In the genomic region with DNA sequence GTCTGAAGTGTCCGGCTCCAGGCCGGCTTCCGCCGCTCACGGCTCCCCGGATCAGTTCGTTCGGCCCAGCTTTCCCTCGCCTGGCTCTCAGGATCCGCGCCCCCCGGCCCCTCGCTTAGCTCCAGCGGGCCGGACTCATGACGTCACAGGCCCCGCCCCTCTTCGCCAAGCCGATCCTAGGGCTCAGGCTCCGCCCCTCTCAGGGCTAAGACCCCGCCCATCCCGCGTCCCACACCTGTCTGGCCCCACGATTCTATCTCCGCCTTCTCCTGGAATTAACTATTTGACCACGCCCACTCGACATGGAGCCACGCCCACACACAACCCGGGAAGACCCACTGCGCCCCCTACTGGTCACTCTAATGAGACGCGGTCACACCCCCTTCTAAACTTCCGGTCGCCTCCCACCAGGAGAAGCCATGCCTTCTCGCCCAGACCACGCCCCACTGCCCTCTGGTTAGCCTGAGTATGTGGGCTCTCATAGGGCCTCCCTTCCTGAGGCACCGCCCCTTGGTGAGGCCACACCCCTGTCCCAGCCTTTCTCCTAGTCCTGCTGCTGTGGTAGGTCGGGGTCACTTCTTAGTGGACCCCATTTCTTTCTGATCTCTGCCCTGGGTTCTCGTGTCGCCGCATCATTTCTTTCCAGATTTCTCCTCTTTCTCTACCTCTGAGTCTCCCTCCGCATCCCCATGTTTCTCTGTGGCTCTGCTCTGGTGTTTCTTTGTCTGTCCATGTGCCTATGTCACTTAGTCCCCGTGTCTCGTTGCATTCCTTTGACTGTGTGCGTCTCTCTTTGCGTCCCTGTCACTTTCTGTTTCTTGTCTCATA, we compare ENCODE assay signal across 8 mouse cellular contexts. TPM values are rescaled to one million over a fixed set of nuclear protein-coding genes. Genes with fewer than 3 reads are reported as not detected.
A peak's percentile ranks its signal among the peaks of the same experiment; 100 is the strongest.
DNase-seq lines count a peak whose midpoint lies in the region; ATAC-seq and TF ChIP-seq lines count a peak whose summit lies in the region.

No protein-coding gene starts in this region.

- H3K9ac ChIP-seq in heart, embryonic 11.5 days (ENCODE audit: low read depth, low read length) = peak overlapping the region; percentile 94
- peak overlapping the region; percentile 81 for H3K9ac ChIP-seq in kidney, embryonic 16.5 days (replicated peaks; ENCODE audit: low read length)
- H3K9ac ChIP-seq in liver, adult 2 months (ENCODE audit: low read depth, low read length) = peak overlapping the region; percentile 89

- H3K79me2 ChIP-seq in C2C12 (ENCODE audit: control insufficient read depth, insufficient read depth) (no peaks in the 10 kb centered on the region), myocyte (ENCODE audit: control insufficient read depth, insufficient read depth) (no peaks in the 10 kb centered on the region)
- peaks cover 14% of the 10 kb centered on the region; the same call in 1 of the 2 replicates for H3K79me2 ChIP-seq in liver, adult 2 months (ENCODE audit: control insufficient read depth, insufficient read depth, low read length)

- H3K4me1 ChIP-seq in erythroblast, embryonic 14.5 days (ENCODE audit: control insufficient read depth) = peaks cover 51% of the 10 kb centered on the region
- H3K4me1 ChIP-seq in heart, embryonic 11.5 days (ENCODE audit: control insufficient read depth, insufficient read depth, low read length) = peaks cover 49% of the 10 kb centered on the region
- peaks cover 47% of the 10 kb centered on the region for H3K4me1 ChIP-seq in kidney, embryonic 16.5 days (ENCODE audit: insufficient read depth, low read length)
- H3K4me1 ChIP-seq in liver, adult 2 months (ENCODE audit: control insufficient read depth, insufficient read depth, low read length) = peaks cover 16% of the 10 kb centered on the region

- H3K27me3 ChIP-seq in C2C12 (ENCODE audit: control insufficient read depth, insufficient read depth, insufficient read length) (no peaks in the 10 kb centered on the region), myocyte (ENCODE audit: control insufficient read depth, insufficient read depth, insufficient read length) (no peaks in the 10 kb centered on the region)
- peaks cover 10% of the 10 kb centered on the region for H3K27me3 ChIP-seq in erythroblast, embryonic 14.5 days (ENCODE audit: control insufficient read depth)
- H3K27me3 ChIP-seq in heart, embryonic 11.5 days (ENCODE audit: control insufficient read depth, insufficient read depth, low read length) = no peaks in the 10 kb centered on the region
- no peaks in the 10 kb centered on the region for H3K27me3 ChIP-seq in kidney, embryonic 16.5 days (ENCODE audit: insufficient read depth, low read length)
- H3K27me3 ChIP-seq in liver, adult 2 months (ENCODE audit: control insufficient read depth, insufficient read depth, low read length) = no peaks in the 10 kb centered on the region
- no peaks in the 10 kb centered on the region for H3K27me3 ChIP-seq in splenic B cell, adult 2 months (ENCODE audit: control insufficient read depth, insufficient read depth, low read length, poor library complexity, severe bottlenecking)

- peak; percentile 98 for DNase-seq in brain, embryonic 14.5 days (ENCODE audit: low read depth)
- peak; percentile 95 for DNase-seq in liver, adult 2 months (ENCODE audit: extremely low read depth, low read depth, low spot score)
- peak; percentile 74 for DNase-seq in splenic B cell, adult 2 months (ENCODE audit: low read depth, low spot score)

- TF ChIP-seq CTCF in C2C12 (IDR thresholded peaks at IDR 0.05; ENCODE audit: control insufficient read depth, insufficient read depth, insufficient read length) = peak; percentile 76
- TF ChIP-seq CTCF in brain, embryonic 14.5 days (IDR thresholded peaks at IDR 0.05; ENCODE audit: borderline replicate concordance, extremely low read depth, insufficient read depth, insufficient read length) = peak; percentile 93
- peak; percentile 89 for TF ChIP-seq CTCF in liver, adult 2 months (IDR thresholded peaks at IDR 0.05; ENCODE audit: low read depth, low read length)

- under 1% methylated on average over 37 of the region's 46 CpGs for WGBS in heart, embryonic 11.5 days (ENCODE audit: insufficient replicate concordance)
- WGBS in kidney, embryonic 16.5 days = under 1% methylated on average over 46 of the region's 46 CpGs
- under 1% methylated on average over 45 of the region's 46 CpGs for WGBS in liver, adult 2 months

- H3K9me3 ChIP-seq in erythroblast, embryonic 14.5 days (ENCODE audit: control insufficient read depth, low read length) = no peaks in the 10 kb centered on the region; the same call in 1 of the 2 replicates
- no peaks in the 10 kb centered on the region for H3K9me3 ChIP-seq in heart, embryonic 11.5 days (replicated peaks; ENCODE audit: control insufficient read depth, low read length)
- no peaks in the 10 kb centered on the region for H3K9me3 ChIP-seq in kidney, embryonic 16.5 days (ENCODE audit: low read length)

- peak; percentile 90 for ATAC-seq in heart, embryonic 11.5 days (replicated peaks; ENCODE audit: insufficient number of reproducible peaks, low FRiP score, low TSS enrichment)
- ATAC-seq in kidney, embryonic 16.5 days (ENCODE audit: low FRiP score, low TSS enrichment) = peak; percentile 95

- peak; percentile 63; the same call in 1 of the 2 replicates for TF ChIP-seq POLR2A in brain, embryonic 14.5 days (IDR thresholded peaks at IDR 0.05; ENCODE audit: borderline replicate concordance, extremely low read depth, insufficient read depth, insufficient read length, poor library complexity, severe bottlenecking)
- TF ChIP-seq POLR2A in liver, adult 2 months (IDR thresholded peaks at IDR 0.05; ENCODE audit: extremely low read depth, insufficient read depth, low read length) = peak; percentile 65
- peak; percentile 49 for TF ChIP-seq POLR2A in myocyte (IDR thresholded peaks at IDR 0.05; ENCODE audit: insufficient read length, low read depth)

- peak overlapping the region; percentile 42 for H3K4me3 ChIP-seq in C2C12 (ENCODE audit: insufficient read depth, poor library complexity, severe bottlenecking)
- H3K4me3 ChIP-seq in erythroblast, embryonic 14.5 days (replicated peaks) = peak overlapping the region; percentile 69
- H3K4me3 ChIP-seq in heart, embryonic 11.5 days (ENCODE audit: low read depth, low read length) = peak overlapping the region; percentile 85
- H3K4me3 ChIP-seq in kidney, embryonic 16.5 days (ENCODE audit: low read length) = peak overlapping the region; percentile 72
- H3K4me3 ChIP-seq in liver, adult 2 months (ENCODE audit: insufficient read depth, low read depth, low read length) = peak overlapping the region; percentile 84
- H3K4me3 ChIP-seq in myocyte = peak overlapping the region; percentile 63

- H3K79me3 ChIP-seq in C2C12 (ENCODE audit: low read depth) = no peaks in the 10 kb centered on the region

- peak overlapping the region; percentile 96 for H3K4me2 ChIP-seq in heart, embryonic 11.5 days
- H3K4me2 ChIP-seq in kidney, embryonic 16.5 days (replicated peaks; ENCODE audit: low read depth, low read length) = peak overlapping the region; percentile 87
- peak overlapping the region; percentile 92 for H3K4me2 ChIP-seq in myocyte (ENCODE audit: low read depth)

- H3K27ac ChIP-seq in heart, embryonic 11.5 days (ENCODE audit: low read depth, low read length) = peak overlapping the region; percentile 94
- peak overlapping the region; percentile 92 for H3K27ac ChIP-seq in kidney, embryonic 16.5 days (ENCODE audit: low read length)
- peak overlapping the region; percentile 96 for H3K27ac ChIP-seq in liver, adult 2 months (replicated peaks; ENCODE audit: insufficient read depth, low read depth, low read length)

- H3ac ChIP-seq in C2C12 (ENCODE audit: control insufficient read depth, insufficient read length, low read depth) = peak overlapping the region; percentile 92
- peak overlapping the region; percentile 23 for H3ac ChIP-seq in myocyte (ENCODE audit: control insufficient read depth, insufficient read length)

- H3K36me3 ChIP-seq in C2C12 (ENCODE audit: control insufficient read depth, insufficient read depth) (no peaks in the 10 kb centered on the region), myocyte (ENCODE audit: control insufficient read depth, insufficient read depth) (no peaks in the 10 kb centered on the region)
- H3K36me3 ChIP-seq in erythroblast, embryonic 14.5 days (ENCODE audit: control insufficient read depth) = no peaks in the 10 kb centered on the region; the same call in 1 of the 2 replicates
- H3K36me3 ChIP-seq in heart, embryonic 11.5 days (ENCODE audit: control insufficient read depth, insufficient read depth, low read length) = no peaks in the 10 kb centered on the region
- H3K36me3 ChIP-seq in kidney, embryonic 16.5 days (ENCODE audit: insufficient read depth, low read length) = no peaks in the 10 kb centered on the region
- H3K36me3 ChIP-seq in liver, adult 2 months (ENCODE audit: control insufficient read depth, insufficient read depth, low read length) = no peaks in the 10 kb centered on the region
- no peaks in the 10 kb centered on the region for H3K36me3 ChIP-seq in splenic B cell, adult 2 months (ENCODE audit: control insufficient read depth, insufficient read depth, low read length, poor library complexity, severe bottlenecking)

RNA-seq across cellular contexts. Expression of a gene that starts 0.7 kb away (rescaled TPM):
- polyA plus RNA-seq in C2C12 (2012; fragmentation: generic; extraction: Trizol) = 26.7 TPM
- 39.7 and 45.2 TPM in 2 replicates for polyA plus RNA-seq in brain, embryonic 14.5 days (2012; rRNA removed)
- polyA plus RNA-seq in erythroblast, embryonic 14.5 days (2012) = 0.13 and 0.15 TPM in 2 replicates
- 87.0 and 100 TPM in 2 replicates for polyA plus RNA-seq in heart, embryonic 11.5 days (2014; fragmentation: Nextera tagmentation; extraction: Ambion mirVana)
- polyA plus RNA-seq in kidney, embryonic 16.5 days (2015; fragmentation: Nextera tagmentation; extraction: Ambion mirVana) = 150 and 157 TPM in 2 replicates
- 17.8 and 18.9 TPM in 2 replicates for total RNA-seq in liver, adult 2 months (2014; rRNA removed)
- 57.4 and 68.7 TPM in 2 replicates for polyA plus RNA-seq in liver, adult 2 months (2012; rRNA removed)
- 27.1 TPM for polyA plus RNA-seq in myocyte (2012; fragmentation: generic; extraction: Trizol)

RNA-seq across cellular contexts. Expression of a gene that starts 21.2 kb away (rescaled TPM):
- 1.7 TPM for polyA plus RNA-seq in C2C12 (2012; fragmentation: generic; extraction: Trizol)
- 13.8 and 19.5 TPM in 2 replicates for polyA plus RNA-seq in brain, embryonic 14.5 days (2012; rRNA removed)
- 0.02 TPM in 1 of 2 replicates, not detected in the other for polyA plus RNA-seq in erythroblast, embryonic 14.5 days (2012)
- polyA plus RNA-seq in heart, embryonic 11.5 days (2014; fragmentation: Nextera tagmentation; extraction: Ambion mirVana) = 163 and 173 TPM in 2 replicates
- polyA plus RNA-seq in kidney, embryonic 16.5 days (2015; fragmentation: Nextera tagmentation; extraction: Ambion mirVana) = 280 and 309 TPM in 2 replicates
- total RNA-seq in liver, adult 2 months (2014; rRNA removed) = 2.3 and 2.5 TPM in 2 replicates
- polyA plus RNA-seq in liver, adult 2 months (2012; rRNA removed) = 4.8 and 5.4 TPM in 2 replicates
- polyA plus RNA-seq in myocyte (2012; fragmentation: generic; extraction: Trizol) = 29.3 TPM

RNA-seq across cellular contexts. Expression of a gene that starts 34.4 kb away (rescaled TPM):
- polyA plus RNA-seq in C2C12 (2012; fragmentation: generic; extraction: Trizol) = 218 TPM
- polyA plus RNA-seq in brain, embryonic 14.5 days (2012; rRNA removed) = 111 and 131 TPM in 2 replicates
- polyA plus RNA-seq in erythroblast, embryonic 14.5 days (2012) = 12.7 and 13.1 TPM in 2 replicates
- 142 and 154 TPM in 2 replicates for polyA plus RNA-seq in heart, embryonic 11.5 days (2014; fragmentation: Nextera tagmentation; extraction: Ambion mirVana)
- 136 and 153 TPM in 2 replicates for polyA plus RNA-seq in kidney, embryonic 16.5 days (2015; fragmentation: Nextera tagmentation; extraction: Ambion mirVana)
- 22.3 and 26.9 TPM in 2 replicates for total RNA-seq in liver, adult 2 months (2014; rRNA removed)
- 48.7 and 56.2 TPM in 2 replicates for polyA plus RNA-seq in liver, adult 2 months (2012; rRNA removed)
- polyA plus RNA-seq in myocyte (2012; fragmentation: generic; extraction: Trizol) = 112 TPM

RNA-seq across cellular contexts. Expression of a gene that starts 47.0 kb away (rescaled TPM):
- polyA plus RNA-seq in C2C12 (2012; fragmentation: generic; extraction: Trizol) (not detected), myocyte (2012; fragmentation: generic; extraction: Trizol) (0.90 TPM)
- 0.33 and 0.58 TPM in 2 replicates for polyA plus RNA-seq in brain, embryonic 14.5 days (2012; rRNA removed)
- polyA plus RNA-seq in erythroblast, embryonic 14.5 days (2012) = not detected in 2 replicates
- polyA plus RNA-seq in heart, embryonic 11.5 days (2014; fragmentation: Nextera tagmentation; extraction: Ambion mirVana) = 0.20 and 0.24 TPM in 2 replicates
- 9.4 and 12.2 TPM in 2 replicates for polyA plus RNA-seq in kidney, embryonic 16.5 days (2015; fragmentation: Nextera tagmentation; extraction: Ambion mirVana)
- 17.4 and 17.8 TPM in 2 replicates for total RNA-seq in liver, adult 2 months (2014; rRNA removed)
- 23.0 and 23.5 TPM in 2 replicates for polyA plus RNA-seq in liver, adult 2 months (2012; rRNA removed)

RNA-seq across cellular contexts. Expression of a gene that starts 50.6 kb away (rescaled TPM):
- polyA plus RNA-seq in C2C12 (2012; fragmentation: generic; extraction: Trizol) = 2.0 TPM
- 235 and 295 TPM in 2 replicates for polyA plus RNA-seq in brain, embryonic 14.5 days (2012; rRNA removed)
- polyA plus RNA-seq in erythroblast, embryonic 14.5 days (2012) = 12.1 and 14.3 TPM in 2 replicates
- 357 and 371 TPM in 2 replicates for polyA plus RNA-seq in heart, embryonic 11.5 days (2014; fragmentation: Nextera tagmentation; extraction: Ambion mirVana)
- polyA plus RNA-seq in kidney, embryonic 16.5 days (2015; fragmentation: Nextera tagmentation; extraction: Ambion mirVana) = 291 and 312 TPM in 2 replicates
- 23,407 and 25,019 TPM in 2 replicates for total RNA-seq in liver, adult 2 months (2014; rRNA removed)
- polyA plus RNA-seq in liver, adult 2 months (2012; rRNA removed) = 39,394 and 43,401 TPM in 2 replicates
- 2.3 TPM for polyA plus RNA-seq in myocyte (2012; fragmentation: generic; extraction: Trizol)

Comparison
In these comparisons a context has a peak if more than half of its experiments do, and no peak if none do; other contexts are left out.
1. Peak in every context shown above with its lines: DNase-seq, ATAC-seq, H3K4me3 ChIP-seq and H3K27ac ChIP-seq.
2. RNA of a gene that starts 0.7 kb away (polyA plus RNA-seq): 150 to 157 TPM in kidney, embryonic 16.5 days, 87.0 to 100 TPM in heart, embryonic 11.5 days, 57.4 to 68.7 TPM in liver, adult 2 months, 39.7 to 45.2 TPM in brain, embryonic 14.5 days, 27.1 TPM in myocyte (single experiment) and 26.7 TPM in C2C12 (single experiment); 0.13 to 0.15 TPM in erythroblast, embryonic 14.5 days; every median in the first group is over 10 times any median in the second.